ENCODE assay signal across 7 mouse cellular contexts in the genomic region with DNA sequence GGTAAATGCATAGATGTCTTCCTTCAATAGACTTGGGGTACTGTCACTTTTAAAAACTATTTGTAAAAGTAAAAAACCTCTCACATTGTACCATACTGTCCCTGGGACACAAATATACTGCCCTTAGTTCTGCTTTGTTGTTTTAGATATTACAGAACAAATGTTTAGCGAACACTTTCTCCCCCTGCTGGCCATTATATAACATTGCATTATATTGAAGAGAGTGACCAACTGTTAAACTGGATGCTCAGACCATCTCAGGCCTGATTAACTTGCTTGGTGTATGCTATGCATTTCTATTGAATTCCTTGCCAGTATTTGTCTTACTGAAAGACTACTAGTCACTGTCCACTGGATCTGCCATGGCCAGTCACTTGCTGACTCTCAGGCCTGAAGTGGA. TPM values are rescaled to one million over a fixed set of nuclear protein-coding genes. Genes with fewer than 3 reads are reported as not detected.
A peak's percentile ranks its signal among the peaks of the same experiment; 100 is the strongest.
DNase-seq lines count a peak whose midpoint lies in the region; ATAC-seq lines count a peak whose summit lies in the region.

No protein-coding gene starts in this region.

- H3K4me1 ChIP-seq in forebrain, embryonic 15.5 days, result no peaks in the 10 kb centered on the region
- no peaks in the 10 kb centered on the region for H3K4me1 ChIP-seq in midbrain, embryonic 15.5 days

- H3K4me3 ChIP-seq in forebrain, embryonic 15.5 days, result no peak overlapping the region
- no peak overlapping the region for H3K4me3 ChIP-seq in midbrain, embryonic 15.5 days

- H3K27me3 ChIP-seq in forebrain, embryonic 15.5 days, result no peaks in the 10 kb centered on the region
- H3K27me3 ChIP-seq in midbrain, embryonic 15.5 days (replicated peaks), result no peaks in the 10 kb centered on the region

- peak; percentile 69 for ATAC-seq in forebrain, embryonic 15.5 days (replicated peaks)
- ATAC-seq in midbrain, embryonic 15.5 days (replicated peaks), result peak; percentile 70

- no peak overlapping the region for H3K4me2 ChIP-seq in forebrain, embryonic 15.5 days (replicated peaks)
- no peak overlapping the region for H3K4me2 ChIP-seq in midbrain, embryonic 15.5 days

- intact Hi-C loops in left cerebral cortex, postnatal 25 days (cut with DNase I), result loop anchor here (1.0 kb wide), 1 partner anchor 288 kb away; no protein-coding TSS in a partner anchor
- intact Hi-C loops in left cerebral cortex, postnatal 36 days (cut with DNase I), result loop anchor here (2.0 to 10.0 kb wide), 2 partner anchors 287 to 387 kb away; no protein-coding TSS in a partner anchor
- intact Hi-C loops in gastrocnemius, postnatal 14 days (cut with DNase I; ENCODE audit: low total_unique reads), result loop anchor here (10.0 kb wide), 1 partner anchor 387 kb away; no protein-coding TSS in a partner anchor

- no peaks in the 10 kb centered on the region for H3K36me3 ChIP-seq in forebrain, embryonic 15.5 days
- H3K36me3 ChIP-seq in midbrain, embryonic 15.5 days (replicated peaks), result no peaks in the 10 kb centered on the region

- H3K9ac ChIP-seq in forebrain, embryonic 15.5 days (replicated peaks), result no peak overlapping the region
- no peak overlapping the region for H3K9ac ChIP-seq in midbrain, embryonic 15.5 days

- DNase-seq in left cerebral cortex, postnatal 25 days (ENCODE audit: low spot score in 2 of 2), result peak; percentile 30 to 53
- no peak for DNase-seq in left cerebral cortex, postnatal 36 days (ENCODE audit: low spot score in 2 of 2)
- peak; percentile 65 for DNase-seq in ZHBTc4 (ENCODE audit: low read depth, low spot score)
- DNase-seq in thymus, postnatal 4 days, result no peak
- DNase-seq in gastrocnemius, postnatal 14 days, result no peak

- 6% methylated on average over 1 of the region's 1 CpGs for WGBS in forebrain, embryonic 15.5 days
- WGBS in midbrain, embryonic 15.5 days, result 13% methylated on average over 1 of the region's 1 CpGs

- H3K9me3 ChIP-seq in forebrain, embryonic 15.5 days, result no peaks in the 10 kb centered on the region
- H3K9me3 ChIP-seq in midbrain, embryonic 15.5 days, result no peaks in the 10 kb centered on the region

- no peak overlapping the region for H3K27ac ChIP-seq in forebrain, embryonic 15.5 days (replicated peaks)
- H3K27ac ChIP-seq in midbrain, embryonic 15.5 days, result no peak overlapping the region

RNA-seq across cellular contexts. Expression of a gene that starts 11.4 kb away (rescaled TPM):
- 100 to 1,000 TPM; 124 to 128 TPM for total RNA-seq in left cerebral cortex, postnatal 25 days (2021)
- total RNA-seq in left cerebral cortex, postnatal 36 days (2021), result 100 to 1,000 TPM; 120 to 121 TPM
- 11.8 and 12.4 TPM in 2 replicates for polyA plus RNA-seq in forebrain, embryonic 15.5 days (2015; fragmentation: Nextera tagmentation; extraction: Ambion mirVana)
- 10.6 and 11.4 TPM in 2 replicates for polyA plus RNA-seq in midbrain, embryonic 15.5 days (2015; fragmentation: Nextera tagmentation; extraction: Ambion mirVana)
- 1 to 10 TPM; 1.0 to 1.5 TPM for total RNA-seq in gastrocnemius, postnatal 14 days (2021)

Comparison
In these comparisons a context has a peak if more than half of its experiments do, and no peak if none do; other contexts are left out.
1. DNase-seq: peak in left cerebral cortex, postnatal 25 days (2 of 2) and ZHBTc4 (single experiment); none in left cerebral cortex, postnatal 36 days (0 of 2), thymus, postnatal 4 days (single experiment) and gastrocnemius, postnatal 14 days (single experiment).
2. RNA of a gene that starts 11.4 kb away (total RNA-seq): 124 to 128 TPM in left cerebral cortex, postnatal 25 days and 120 to 121 TPM in left cerebral cortex, postnatal 36 days; 1.0 to 1.5 TPM in gastrocnemius, postnatal 14 days; every median in the first group is over 10 times any median in the second.